Mouse (Mus musculus): ENCODE data around the gene Cadm2. TPM values are rescaled to one million over a fixed set of nuclear protein-coding genes. Genes with fewer than 3 reads are reported as not detected.

Cadm2 gene
- polyA plus RNA-seq, 1 experiment from 2014 or later, result 0.07 TPM

DNA sequence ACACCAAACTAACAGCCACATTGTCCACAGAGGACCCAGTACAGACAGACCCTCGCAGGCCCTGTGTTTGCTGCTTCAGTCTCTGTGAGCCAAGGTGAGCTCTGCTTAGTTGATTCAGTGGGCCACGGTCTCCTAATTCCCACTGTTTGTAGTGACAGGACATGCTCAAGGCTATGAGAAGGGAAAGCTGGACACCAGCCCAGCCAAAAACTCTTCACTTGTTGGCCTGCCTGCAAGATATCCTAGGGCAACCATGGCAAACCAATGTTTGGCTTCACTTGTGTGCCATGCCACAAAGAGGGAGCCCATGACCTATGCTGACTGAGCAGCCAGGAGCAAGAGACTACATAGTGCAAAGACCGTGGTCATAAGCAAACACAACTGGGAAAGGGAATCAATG, 795.8 kb downstream of the Cadm2 start:
- Histone ChIP-seq H3K4me2 (no peak overlapping the region), H3K4me3 (replicated peaks) (no peak overlapping the region), H3K27ac (no peak overlapping the region), H3K9me3 (replicated peaks) (no peaks in the 10 kb centered on the region), H3K9ac (no peak overlapping the region), H3K36me3 (no peaks in the 10 kb centered on the region), H3K27me3 (no peaks in the 10 kb centered on the region), H3K4me1 (replicated peaks) (no peaks in the 10 kb centered on the region)
- DNase-seq, result no peak
- no peak for ATAC-seq (ENCODE audit: low read depth)
- 59% methylated on average over 3 of the region's 3 CpGs for WGBS (ENCODE audit: insufficient replicate concordance)

DNA sequence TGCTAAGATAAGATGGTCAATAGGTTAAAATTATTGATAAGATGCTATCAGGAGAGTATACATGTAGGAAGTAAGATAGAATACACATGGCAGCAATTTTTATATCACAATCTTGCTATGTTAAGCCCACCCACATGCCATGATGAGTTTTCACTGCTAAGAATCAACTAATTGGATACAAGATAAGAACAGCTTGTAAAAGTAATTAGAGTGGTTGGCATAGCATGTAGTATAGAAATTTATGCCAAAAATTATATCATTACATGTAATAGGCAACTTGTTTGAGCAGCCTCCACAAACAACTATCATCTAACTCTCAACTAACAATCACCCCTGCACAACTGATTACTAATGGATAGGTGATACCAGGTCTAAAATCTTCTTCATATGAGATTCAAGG, 809.2 kb downstream of the Cadm2 start:
- H3K9me3 ChIP-seq (replicated peaks), result no peaks in the 10 kb centered on the region
- no peak overlapping the region for H3K9ac ChIP-seq
- H3K4me2 ChIP-seq, result no peak overlapping the region
- no peaks in the 10 kb centered on the region for H3K4me1 ChIP-seq (replicated peaks)
- H3K27ac ChIP-seq, result no peak overlapping the region
- no peak for DNase-seq
- no peaks in the 10 kb centered on the region for H3K27me3 ChIP-seq
- no peaks in the 10 kb centered on the region for H3K36me3 ChIP-seq
- H3K4me3 ChIP-seq (replicated peaks), result no peak overlapping the region
- ATAC-seq (ENCODE audit: low read depth), result no peak

DNA sequence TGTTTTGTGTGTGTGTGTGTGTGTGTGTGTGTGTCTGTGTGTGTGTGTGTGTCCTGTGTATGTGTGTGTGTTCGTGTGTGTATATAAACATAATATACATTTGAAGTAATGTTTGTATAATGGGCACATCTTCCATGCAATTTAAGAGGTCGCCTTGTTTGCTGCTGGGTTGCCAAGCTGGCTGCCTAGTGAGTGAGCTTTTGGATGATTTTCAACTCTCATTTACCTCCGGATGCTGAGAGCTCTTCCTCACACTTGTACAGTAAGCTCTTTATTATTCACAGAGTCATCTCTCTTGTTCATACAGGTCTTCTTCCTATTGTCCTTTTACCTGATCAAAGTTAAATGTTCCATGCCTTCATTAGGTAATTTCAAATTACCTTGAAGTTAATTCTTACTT, 822.5 kb downstream of the Cadm2 start:
- Histone ChIP-seq H3K4me3 (replicated peaks) (no peak overlapping the region), H3K36me3 (no peaks in the 10 kb centered on the region), H3K9me3 (replicated peaks) (no peaks in the 10 kb centered on the region), H3K4me1 (replicated peaks) (no peaks in the 10 kb centered on the region), H3K9ac (no peak overlapping the region), H3K27me3 (no peaks in the 10 kb centered on the region), H3K4me2 (no peak overlapping the region), H3K27ac (no peak overlapping the region)
- no peak for ATAC-seq (ENCODE audit: low read depth)
- 50% methylated on average over 3 of the region's 3 CpGs for WGBS (ENCODE audit: insufficient replicate concordance)
- no peak for DNase-seq

DNA sequence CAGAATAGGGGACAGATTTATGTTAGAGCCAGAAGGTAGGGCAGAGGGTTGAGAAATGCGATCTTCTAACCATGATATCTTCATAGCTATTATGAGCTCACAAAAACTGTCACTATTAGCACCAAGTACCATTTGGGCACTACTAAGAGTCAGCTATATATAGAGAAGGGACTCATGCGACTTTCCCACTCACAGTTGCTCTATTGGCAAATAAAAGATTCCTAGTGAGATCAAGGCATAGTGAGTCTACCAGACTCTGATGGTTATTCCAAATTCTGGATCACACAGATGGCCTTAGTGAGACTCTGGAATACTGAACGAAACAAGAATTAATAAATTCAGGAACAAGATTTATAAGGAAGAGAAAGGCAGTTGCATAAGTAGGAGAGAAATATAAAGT, 827.6 kb downstream of the Cadm2 start:
- Histone ChIP-seq H3K9me3 (replicated peaks) (no peaks in the 10 kb centered on the region), H3K27ac (no peak overlapping the region), H3K4me1 (replicated peaks) (no peaks in the 10 kb centered on the region), H3K4me3 (replicated peaks) (no peak overlapping the region), H3K27me3 (no peaks in the 10 kb centered on the region), H3K4me2 (no peak overlapping the region), H3K36me3 (no peaks in the 10 kb centered on the region), H3K9ac (no peak overlapping the region)
- DNase-seq (no peak), ATAC-seq (ENCODE audit: low read depth) (no peak)
- WGBS (ENCODE audit: insufficient replicate concordance), result 54% methylated on average over 3 of the region's 3 CpGs

DNA sequence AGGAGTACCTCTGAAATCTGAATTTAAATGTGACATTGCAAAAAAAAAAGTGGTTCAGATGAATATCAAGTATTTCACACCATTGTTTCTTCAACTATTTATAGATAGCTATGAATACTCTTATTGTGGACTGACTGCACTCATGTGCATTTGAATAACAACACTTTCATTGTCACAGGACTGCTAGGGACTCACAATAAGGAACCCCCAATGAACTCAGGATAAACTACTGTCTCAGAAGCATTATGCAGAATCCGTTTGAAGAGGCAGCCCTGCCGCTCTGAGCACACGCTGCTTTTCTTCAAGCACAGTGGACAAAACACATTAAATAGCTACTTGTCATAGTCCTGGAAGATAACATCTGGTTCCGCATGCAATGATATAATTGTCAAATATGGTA, 848.8 kb downstream of the Cadm2 start:
- 68% methylated on average over 4 of the region's 4 CpGs for WGBS (ENCODE audit: insufficient replicate concordance)
- no peak overlapping the region for H3K4me3 ChIP-seq (replicated peaks)

DNA sequence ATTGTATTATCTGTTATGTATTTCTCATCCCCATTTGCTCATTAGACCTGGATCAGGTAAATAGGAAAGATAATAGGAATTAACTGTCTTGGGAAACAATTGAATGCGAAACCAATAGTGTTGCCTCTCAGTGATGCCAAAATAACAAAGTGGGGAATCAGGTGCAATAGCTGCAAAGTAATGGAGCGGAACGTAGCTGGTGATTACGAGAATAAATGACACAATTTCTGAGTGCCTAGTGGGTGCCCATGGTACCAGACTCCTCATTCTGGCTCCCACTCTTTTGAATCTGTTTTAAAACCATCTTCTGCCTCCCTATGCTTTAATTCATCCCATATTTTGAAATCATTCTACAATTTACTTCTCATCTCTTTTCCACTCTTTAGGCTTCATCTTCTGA, 851.2 kb downstream of the Cadm2 start:
- H3K4me1 ChIP-seq (replicated peaks), result no peaks in the 10 kb centered on the region
- no peak overlapping the region for H3K4me3 ChIP-seq (replicated peaks)
- no peaks in the 10 kb centered on the region for H3K36me3 ChIP-seq
- ATAC-seq (ENCODE audit: low read depth) (no peak), DNase-seq (no peak)
- no peaks in the 10 kb centered on the region for H3K27me3 ChIP-seq
- H3K27ac ChIP-seq, result no peak overlapping the region
- no peaks in the 10 kb centered on the region for H3K9me3 ChIP-seq (replicated peaks)
- H3K4me2 ChIP-seq, result no peak overlapping the region
- 63% methylated on average over 4 of the region's 4 CpGs for WGBS (ENCODE audit: insufficient replicate concordance)
- no peak overlapping the region for H3K9ac ChIP-seq

More for the DNA sequence above, 848.8 kb downstream of the Cadm2 start:
- H3K36me3 ChIP-seq, result no peaks in the 10 kb centered on the region
- no peak overlapping the region for H3K9ac ChIP-seq
- ATAC-seq (ENCODE audit: low read depth) (no peak), DNase-seq (no peak)
- no peaks in the 10 kb centered on the region for H3K9me3 ChIP-seq (replicated peaks)
- no peaks in the 10 kb centered on the region for H3K27me3 ChIP-seq
- no peak overlapping the region for H3K27ac ChIP-seq
- H3K4me1 ChIP-seq (replicated peaks), result no peaks in the 10 kb centered on the region
- H3K4me2 ChIP-seq, result no peak overlapping the region

DNA sequence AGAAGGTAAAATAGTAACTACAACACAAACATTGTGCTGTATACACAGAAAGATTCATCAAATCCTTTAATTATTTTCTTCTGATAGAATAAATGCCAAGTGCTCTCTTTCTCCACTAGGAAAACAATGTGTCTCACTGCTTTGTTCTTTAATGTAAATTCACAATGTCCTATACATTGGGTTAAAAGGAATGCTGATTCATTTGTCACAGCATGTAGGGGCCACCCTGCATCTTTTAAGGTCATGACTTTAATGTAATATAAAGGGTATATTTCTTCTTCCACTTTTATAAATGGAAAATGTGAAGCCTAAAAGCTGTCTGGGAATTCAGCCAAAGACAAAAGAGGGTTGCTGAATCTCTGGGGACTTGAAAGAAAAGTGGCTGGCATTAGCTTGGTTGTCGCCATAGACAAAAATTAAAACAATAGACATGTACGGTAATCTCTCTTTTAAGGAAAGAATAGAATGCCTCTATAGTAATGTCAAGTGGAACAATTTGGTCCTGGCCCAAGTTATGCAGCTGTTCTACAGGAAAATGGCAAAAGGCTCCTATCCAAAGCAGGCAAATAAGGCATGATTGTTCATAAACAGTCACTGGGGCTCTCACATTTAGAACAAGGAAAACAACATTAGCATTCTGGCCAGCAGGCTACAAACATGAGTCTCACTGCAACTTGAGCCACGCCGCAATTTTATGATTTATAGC, 851.9 kb downstream of the Cadm2 start:
- WGBS (ENCODE audit: insufficient replicate concordance), result 66% methylated on average over 4 of the region's 4 CpGs
- no peak for ATAC-seq (ENCODE audit: low read depth)
- no peak for DNase-seq
- Histone ChIP-seq H3K9ac (no peak overlapping the region), H3K27me3 (no peaks in the 10 kb centered on the region), H3K36me3 (no peaks in the 10 kb centered on the region), H3K4me2 (no peak overlapping the region), H3K4me3 (replicated peaks) (no peak overlapping the region), H3K27ac (no peak overlapping the region), H3K9me3 (replicated peaks) (no peaks in the 10 kb centered on the region), H3K4me1 (replicated peaks) (no peaks in the 10 kb centered on the region)

DNA sequence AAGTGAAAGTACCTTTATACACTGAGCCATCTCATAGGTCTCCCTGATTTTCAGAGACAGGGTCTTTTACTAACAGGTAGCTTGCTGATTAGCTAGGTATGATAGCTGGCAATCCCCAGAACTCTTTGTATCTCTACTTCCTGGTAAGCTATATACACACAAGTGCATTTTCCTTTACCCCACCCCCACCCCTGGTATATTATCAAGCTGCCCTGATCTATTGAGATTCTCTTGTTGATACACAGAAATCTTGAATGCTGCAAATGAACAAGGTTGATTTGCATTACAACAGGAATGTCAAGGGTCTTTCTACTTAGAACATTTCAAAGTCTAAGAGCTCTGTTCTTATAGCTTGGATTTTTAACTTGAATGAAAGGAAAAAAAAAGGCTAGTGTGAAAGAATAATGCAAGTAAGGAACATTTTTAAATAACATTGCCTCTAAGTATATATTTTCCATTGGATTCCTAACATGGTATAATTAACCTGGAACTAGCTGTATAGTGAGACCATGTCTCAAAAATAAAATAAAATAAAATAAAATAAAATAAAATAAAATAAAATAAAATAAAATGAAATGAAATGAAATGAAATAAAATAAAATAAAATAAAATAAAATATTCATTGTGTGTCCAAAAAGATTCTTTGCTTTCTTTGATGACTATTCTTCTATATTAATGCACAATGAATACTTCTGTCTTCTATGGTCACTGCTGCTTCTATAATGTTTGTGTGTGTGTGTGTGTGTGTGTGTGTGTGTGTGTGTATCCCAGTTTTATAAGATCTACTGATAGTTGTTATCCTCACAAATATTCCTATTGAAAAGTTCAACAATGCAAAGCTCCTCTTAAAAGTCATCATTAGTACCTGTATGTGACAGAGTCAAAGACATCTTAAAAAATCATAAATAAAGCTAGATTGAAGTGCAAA, 858.9 kb downstream of the Cadm2 start:
- Histone ChIP-seq H3K27me3 (no peaks in the 10 kb centered on the region), H3K4me3 (replicated peaks) (no peak overlapping the region), H3K27ac (no peak overlapping the region), H3K4me2 (no peak overlapping the region), H3K4me1 (replicated peaks) (no peaks in the 10 kb centered on the region), H3K36me3 (no peaks in the 10 kb centered on the region), H3K9me3 (replicated peaks) (no peaks in the 10 kb centered on the region), H3K9ac (no peak overlapping the region)
- DNase-seq (no peak), ATAC-seq (ENCODE audit: low read depth) (no peak)

DNA sequence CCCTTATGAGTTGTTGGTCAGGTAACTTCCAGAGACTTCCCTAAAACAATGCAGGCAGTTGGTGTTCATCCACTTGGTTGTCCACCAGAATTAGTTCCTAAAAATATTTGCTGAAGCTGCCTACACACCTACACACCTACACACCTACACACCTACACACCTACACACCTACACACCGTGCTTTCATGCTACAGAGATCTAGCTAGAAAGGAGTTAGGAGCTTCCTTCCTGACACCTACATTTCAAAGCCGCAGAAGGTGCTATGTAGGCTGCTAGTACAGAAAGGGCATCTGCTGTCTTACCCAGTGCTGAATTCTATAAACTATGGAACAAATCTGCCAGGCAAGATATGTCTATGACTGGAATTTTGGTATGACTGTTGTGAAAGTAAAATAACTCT, 872.2 kb downstream of the Cadm2 start:
- Histone ChIP-seq H3K4me3 (replicated peaks) (no peak overlapping the region), H3K36me3 (no peaks in the 10 kb centered on the region), H3K9me3 (replicated peaks) (no peaks in the 10 kb centered on the region), H3K27ac (no peak overlapping the region), H3K9ac (no peak overlapping the region), H3K27me3 (no peaks in the 10 kb centered on the region), H3K4me1 (replicated peaks) (no peaks in the 10 kb centered on the region), H3K4me2 (no peak overlapping the region)
- ATAC-seq (ENCODE audit: low read depth) (no peak), DNase-seq (no peak)
- WGBS (ENCODE audit: insufficient replicate concordance), result 70% methylated on average over 2 of the region's 2 CpGs

DNA sequence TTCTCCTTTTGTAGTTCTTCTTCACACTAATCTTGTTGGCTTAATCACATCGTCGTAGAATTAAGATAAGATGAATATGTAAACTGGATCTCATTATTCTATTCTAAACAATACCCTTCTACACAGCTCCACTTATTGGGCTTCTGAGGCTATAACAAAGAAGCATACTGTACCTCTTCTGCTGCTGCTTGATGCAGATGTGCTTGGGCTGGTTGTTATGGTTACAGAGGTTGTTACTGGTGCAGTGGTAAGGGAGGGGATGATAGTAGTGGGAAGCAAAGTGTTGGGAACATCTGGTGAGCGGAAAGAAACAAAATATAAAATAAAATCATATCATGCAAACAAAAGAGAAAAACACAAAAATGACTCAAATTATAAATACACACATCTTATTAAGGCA, 889.5 kb downstream of the Cadm2 start:
- no peak for ATAC-seq (ENCODE audit: low read depth)
- Histone ChIP-seq H3K4me3 (replicated peaks) (no peak overlapping the region), H3K4me2 (no peak overlapping the region), H3K4me1 (replicated peaks) (no peaks in the 10 kb centered on the region), H3K27ac (no peak overlapping the region), H3K27me3 (no peaks in the 10 kb centered on the region), H3K36me3 (no peaks in the 10 kb centered on the region), H3K9me3 (replicated peaks) (no peaks in the 10 kb centered on the region), H3K9ac (no peak overlapping the region)
- DNase-seq, result no peak
- 41% methylated on average over 3 of the region's 3 CpGs for WGBS (ENCODE audit: insufficient replicate concordance)

DNA sequence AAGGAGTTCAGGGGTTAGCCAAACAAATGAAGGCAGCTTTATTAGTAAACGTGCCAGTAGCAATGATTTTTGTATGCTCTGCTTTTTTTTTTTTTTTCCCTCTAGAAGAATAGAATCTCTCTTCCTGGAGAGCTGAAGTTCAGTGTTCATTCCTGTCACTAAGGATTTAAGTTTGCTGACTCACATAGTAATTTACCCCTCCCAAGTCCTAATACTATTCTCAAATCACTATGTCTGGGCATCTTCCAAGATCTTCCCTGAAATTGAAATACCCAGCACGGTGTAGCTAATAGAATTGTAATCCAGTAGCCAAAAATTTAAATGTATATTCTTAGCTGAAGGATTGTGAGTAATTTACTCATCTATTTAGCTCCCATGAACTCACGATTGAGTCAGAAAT, 914.2 kb downstream of the Cadm2 start:
- no peak for ATAC-seq (ENCODE audit: low read depth)
- WGBS (ENCODE audit: insufficient replicate concordance), result 65% methylated on average over 3 of the region's 3 CpGs
- no peak overlapping the region for H3K4me3 ChIP-seq (replicated peaks)

DNA sequence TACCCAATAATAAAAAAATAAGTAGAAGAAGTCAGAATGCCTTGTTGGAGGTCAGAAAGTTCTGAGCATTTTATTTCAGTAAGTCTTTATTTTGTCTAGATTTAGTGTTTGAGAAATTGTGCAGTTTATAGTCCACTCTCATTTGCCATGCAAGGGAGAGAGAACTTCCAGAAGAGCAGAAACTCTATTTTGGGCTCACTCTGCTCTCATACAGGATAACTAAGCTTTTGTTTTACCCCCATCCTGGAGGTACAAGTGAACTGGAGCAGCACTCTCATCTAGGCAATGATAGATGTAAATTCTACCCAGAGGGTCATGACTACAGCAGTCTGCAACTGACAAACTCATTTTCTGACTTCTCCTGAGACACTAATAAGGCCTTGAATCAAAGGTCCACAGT, 925.9 kb downstream of the Cadm2 start:
- no peak overlapping the region for H3K9ac ChIP-seq
- H3K27ac ChIP-seq, result no peak overlapping the region
- H3K4me1 ChIP-seq (replicated peaks), result no peaks in the 10 kb centered on the region
- H3K4me2 ChIP-seq, result no peak overlapping the region
- no peaks in the 10 kb centered on the region for H3K9me3 ChIP-seq (replicated peaks)
- DNase-seq (no peak), ATAC-seq (ENCODE audit: low read depth) (no peak)
- no peaks in the 10 kb centered on the region for H3K27me3 ChIP-seq
- no peak overlapping the region for H3K4me3 ChIP-seq (replicated peaks)
- no peaks in the 10 kb centered on the region for H3K36me3 ChIP-seq

More for the DNA sequence above, 914.2 kb downstream of the Cadm2 start:
- Histone ChIP-seq H3K27me3 (no peaks in the 10 kb centered on the region), H3K9ac (no peak overlapping the region), H3K9me3 (replicated peaks) (no peaks in the 10 kb centered on the region), H3K27ac (no peak overlapping the region), H3K36me3 (no peaks in the 10 kb centered on the region), H3K4me1 (replicated peaks) (no peaks in the 10 kb centered on the region), H3K4me2 (no peak overlapping the region)
- DNase-seq, result no peak
